Mouse (Mus musculus) MEL (cell line): ENCODE results near the gene Ap2b1. TPM values are rescaled to one million over a fixed set of nuclear protein-coding genes. Genes with fewer than 3 reads are reported as not detected.
A peak's percentile ranks its signal among the peaks of the same experiment; 100 is the strongest.

Source experiments
- DNase-seq: peaks from one replicate; pipeline ENCODE4 v3.0.0; 2011; ENCODE audit warnings: low read depth, low spot score
- H3K27ac ChIP-seq: 2 replicates; pipeline ENCODE4 v1.5.1; 2012; ENCODE audit warnings: low read depth, mild to moderate bottlenecking, control low read depth, low read length, moderate library complexity; ENCODE audit not compliant: control insufficient read depth
- H3K27me3 ChIP-seq, 2 experiments: fragments of 150-350 bp in 1 of 2; sonication (generic) in 1 of 2; 2 replicates each; pipeline ENCODE4 v1.6.1; 2012; ENCODE audit warnings: low read length in 2 of 2, mild to moderate bottlenecking in 2 of 2, improper control_type of control experiment in 1 of 2, moderate library complexity in 1 of 2; ENCODE audit not compliant: insufficient read depth in 2 of 2, control insufficient read depth in 1 of 2
- H3K36me3 ChIP-seq, 2 experiments: 2 replicates each; pipeline ENCODE4 v1.6.1; 2012 to 2014; ENCODE audit warnings: low read length in 2 of 2, improper control_type of control experiment in 1 of 2, inconsistent platforms in 1 of 2, mild to moderate bottlenecking in 1 of 2; ENCODE audit not compliant: insufficient read depth in 2 of 2, control insufficient read depth in 1 of 2
- H3K4me1 ChIP-seq, 2 experiments: fragments of 150-350 bp in 1 of 2; sonication (generic) in 1 of 2; 2 replicates each; pipeline ENCODE4 v1.6.1; 2012; ENCODE audit warnings: low read length in 2 of 2, improper control_type of control experiment in 1 of 2, mild to moderate bottlenecking in 1 of 2; ENCODE audit not compliant: insufficient read depth in 2 of 2, control insufficient read depth in 1 of 2
- H3K4me3 ChIP-seq, 2 experiments: fragments of 150-350 bp in 1 of 2; sonication (generic) in 1 of 2; 2 replicates each; pipeline ENCODE4 v1.5.1; 2012; ENCODE audit warnings: low read depth in 2 of 2, low read length in 2 of 2, mild to moderate bottlenecking in 2 of 2, moderate library complexity in 2 of 2, control low read depth in 1 of 2, improper control_type of control experiment in 1 of 2; ENCODE audit not compliant: control insufficient read depth in 1 of 2, insufficient read depth in 1 of 2
- H3K79me2 ChIP-seq: 2 replicates; pipeline ENCODE4 v1.6.1; 2012; ENCODE audit warnings: mild to moderate bottlenecking, low read length, moderate library complexity; ENCODE audit not compliant: control insufficient read depth, poor library complexity, insufficient read depth
- H3K9ac ChIP-seq: 2 replicates; pipeline ENCODE4 v1.6.1; 2012; ENCODE audit warnings: low read depth, mild to moderate bottlenecking, control low read depth, low read length, moderate library complexity; ENCODE audit not compliant: control insufficient read depth, poor library complexity, severe bottlenecking
- H3K9me3 ChIP-seq: fragments of 150-350 bp; sonication (generic); replicated peaks from 2 replicates; pipeline ENCODE4 v1.6.1; 2012; ENCODE audit warnings: mild to moderate bottlenecking, low read length, improper control_type of control experiment, moderate library complexity; ENCODE audit not compliant: insufficient read depth
- CTCF ChIP-seq, 3 experiments: IDR thresholded peaks in 2 of 3; conservative IDR thresholded peaks in 1 of 3; 2 replicates each; pipeline ENCODE4 v1.5.1; 2011 to 2012; ENCODE audit warnings: low read length in 3 of 3, low read depth in 2 of 3, mild to moderate bottlenecking in 2 of 3, improper control_type of control experiment in 1 of 3, inconsistent platforms in 1 of 3, mixed read lengths in 1 of 3, moderate library complexity in 1 of 3; ENCODE audit not compliant: control insufficient read depth in 1 of 3, insufficient read depth in 1 of 3, poor library complexity in 1 of 3, severe bottlenecking in 1 of 3
- E2F4 ChIP-seq: IDR thresholded peaks from 2 replicates; pipeline ENCODE4 v1.6.1; 2011; ENCODE audit warnings: low read depth, low read length, improper control_type of control experiment, borderline replicate concordance
- ELF1 ChIP-seq: IDR thresholded peaks from 2 replicates; pipeline ENCODE4 v1.6.1; 2014; ENCODE audit warnings: low read depth, mild to moderate bottlenecking, inconsistent platforms, low read length, improper control_type of control experiment, moderate library complexity
- EP300 ChIP-seq, 2 experiments: IDR thresholded peaks; 2 replicates each; pipeline ENCODE4 v1.6.1; 2011; ENCODE audit warnings: improper control_type of control experiment in 2 of 2, low read length in 2 of 2, low read depth in 1 of 2, mild to moderate bottlenecking in 1 of 2
- ETS1 ChIP-seq: IDR thresholded peaks from 2 replicates; pipeline ENCODE4 v1.6.1; 2012; ENCODE audit warnings: low read depth, mild to moderate bottlenecking, inconsistent platforms, low read length, improper control_type of control experiment, moderate library complexity
- GATA1 ChIP-seq: IDR thresholded peaks from 2 replicates; pipeline ENCODE4 v1.6.1; 2011; ENCODE audit warnings: low read depth, low read length, improper control_type of control experiment
- HCFC1 ChIP-seq: IDR thresholded peaks from 2 replicates; pipeline ENCODE4 v1.6.1; 2012; ENCODE audit warnings: low read depth, mild to moderate bottlenecking, inconsistent platforms, low read length, improper control_type of control experiment, moderate library complexity
- JUND ChIP-seq: IDR thresholded peaks from 2 replicates; pipeline ENCODE4 v1.6.1; 2011; ENCODE audit warnings: low read depth, mild to moderate bottlenecking, improper control_type of control experiment, low read length
- KAT2A ChIP-seq: conservative IDR thresholded peaks from 2 replicates; pipeline ENCODE4 v1.6.1; 2012; ENCODE audit warnings: low read depth, low read length, improper control_type of control experiment, inconsistent platforms
- MAFK ChIP-seq: IDR thresholded peaks from 2 replicates; pipeline ENCODE4 v1.6.1; 2011; ENCODE audit warnings: low read depth, mild to moderate bottlenecking, low read length, improper control_type of control experiment, borderline replicate concordance
- MAZ ChIP-seq: IDR thresholded peaks from 2 replicates; pipeline ENCODE4 v1.6.1; 2012; ENCODE audit warnings: low read depth, mild to moderate bottlenecking, inconsistent platforms, low read length, improper control_type of control experiment
- MEF2A ChIP-seq: IDR thresholded peaks from 2 replicates; pipeline ENCODE4 v1.6.1; 2014; ENCODE audit warnings: low read depth, mild to moderate bottlenecking, inconsistent platforms, low read length, improper control_type of control experiment; ENCODE audit not compliant: poor library complexity, insufficient replicate concordance, severe bottlenecking; ENCODE audit errors: extremely low read depth
- MYB ChIP-seq: IDR thresholded peaks from 2 replicates; pipeline ENCODE4 v1.6.1; 2011; ENCODE audit warnings: mild to moderate bottlenecking, low read depth, low read length, improper control_type of control experiment
- MYC ChIP-seq: IDR thresholded peaks from 2 replicates; pipeline ENCODE4 v1.6.1; 2011; ENCODE audit warnings: low read depth, mild to moderate bottlenecking, low read length, improper control_type of control experiment, moderate library complexity
- NRF1 ChIP-seq: IDR thresholded peaks from 2 replicates; pipeline ENCODE4 v1.6.1; 2014; ENCODE audit warnings: low read depth, mild to moderate bottlenecking, inconsistent platforms, low read length, improper control_type of control experiment, moderate library complexity; ENCODE audit not compliant: poor library complexity, insufficient read depth, severe bottlenecking
- POLR2A ChIP-seq, 2 experiments: IDR thresholded peaks; 2 replicates each; pipeline ENCODE4 v1.6.1; 2011 to 2012; ENCODE audit warnings: low read length in 2 of 2, mild to moderate bottlenecking in 2 of 2, control low read depth in 1 of 2, improper control_type of control experiment in 1 of 2, low read depth in 1 of 2, moderate library complexity in 1 of 2; ENCODE audit not compliant: control insufficient read depth in 1 of 2, insufficient read depth in 1 of 2, poor library complexity in 1 of 2
- POLR2AphosphoS2 ChIP-seq: IDR thresholded peaks from 2 replicates; pipeline ENCODE4 v1.6.1; 2011; ENCODE audit warnings: low read length, improper control_type of control experiment
- POLR2AphosphoS5 ChIP-seq: IDR thresholded peaks from 2 replicates; pipeline ENCODE4 v1.6.1; 2012; ENCODE audit warnings: low read depth, borderline replicate concordance, mild to moderate bottlenecking, inconsistent platforms, low read length, moderate library complexity, mixed read lengths
- RAD21 ChIP-seq: IDR thresholded peaks from 2 replicates; pipeline ENCODE4 v1.6.1; 2011; ENCODE audit warnings: mild to moderate bottlenecking, low read depth, low read length, improper control_type of control experiment
- RCOR1 ChIP-seq: IDR thresholded peaks from 2 replicates; pipeline ENCODE4 v1.6.1; 2012; ENCODE audit warnings: low read depth, mild to moderate bottlenecking, inconsistent platforms, low read length, improper control_type of control experiment
- SIN3A ChIP-seq: IDR thresholded peaks from 2 replicates; pipeline ENCODE4 v1.6.1; 2012; ENCODE audit warnings: low read length, improper control_type of control experiment, inconsistent platforms
- SMC3 ChIP-seq: IDR thresholded peaks from 2 replicates; pipeline ENCODE4 v1.6.1; 2011; ENCODE audit warnings: low read depth, low read length, improper control_type of control experiment
- TAL1 ChIP-seq: IDR thresholded peaks from 2 replicates; pipeline ENCODE4 v1.6.1; 2012; ENCODE audit warnings: mild to moderate bottlenecking, inconsistent platforms, low read length, moderate library complexity, mixed read lengths
- TBP ChIP-seq: IDR thresholded peaks from 2 replicates; pipeline ENCODE4 v1.8.0; 2011; ENCODE audit warnings: low read depth, low read length, improper control_type of control experiment
- TCF12 ChIP-seq: IDR thresholded peaks from 2 replicates; pipeline ENCODE4 v1.6.1; 2014; ENCODE audit warnings: low read depth, mild to moderate bottlenecking, inconsistent platforms, low read length, improper control_type of control experiment, moderate library complexity
- UBTF ChIP-seq: IDR thresholded peaks from 2 replicates; pipeline ENCODE4 v1.6.1; 2012; ENCODE audit warnings: low read depth, mild to moderate bottlenecking, inconsistent platforms, low read length, improper control_type of control experiment, moderate library complexity, borderline replicate concordance; ENCODE audit not compliant: insufficient read depth
- ZMIZ1 ChIP-seq: IDR thresholded peaks from 2 replicates; pipeline ENCODE4 v1.6.1; 2012; ENCODE audit warnings: low read depth, mild to moderate bottlenecking, inconsistent platforms, low read length, improper control_type of control experiment, moderate library complexity
- ZNF384 ChIP-seq: IDR thresholded peaks from 2 replicates; pipeline ENCODE4 v1.6.1; 2012; ENCODE audit warnings: low read depth, mild to moderate bottlenecking, inconsistent platforms, low read length, improper control_type of control experiment
- polyA plus RNA-seq, 2 experiments: library from polyadenylated mRNA; stranded (reverse) in 1 of 2; unstranded in 1 of 2; fragments of >175 nt in 1 of 2; fragments of >200 nt in 1 of 2; gene quantifications; 2 replicates each; pipeline versions ENCODE4 v1.2.1 to v1.2.4; 2012; ENCODE audit warnings: low replicate concordance in 2 of 2, low read depth in 1 of 2; ENCODE audit not compliant: insufficient read length in 2 of 2, insufficient read depth in 1 of 2, missing spikeins in 1 of 2
- total RNA-seq: library from RNA; depleted of rRNA; stranded (reverse); fragments of 300-350 nt; gene quantifications from 2 replicates; pipeline ENCODE4 v1.2.3, GENCODE M21; 2012

Ap2b1 gene
- total and polyA plus RNA-seq, 3 experiments = 60.6 to 165 (median 68.9) TPM

- TF ChIP-seq TCF12 (peak; percentile 73), MEF2A (peak; percentile 56; the same call in 1 of the 2 replicates), ZMIZ1 (peak; percentile 100), TBP (peak; percentile 99), POLR2A (IDR thresholded peaks at IDR 0.05; ENCODE audit: control insufficient read depth in 1 of 2, insufficient read depth in 1 of 2, low read depth in 1 of 2, low read length in 2 of 2, poor library complexity in 1 of 2) (peak; percentile 93 to 100), E2F4 (no peak), JUND (peak; percentile 90), MAZ (no peak), UBTF (no peak), ETS1 (peak; percentile 94), POLR2AphosphoS2 (peak; percentile 100)
Measured at GRCm38 (mm10) chr11:83271151-83271950, 27.5 kb upstream of the Ap2b1 start (continued).

- Histone ChIP-seq H3K4me1 (peaks cover 0 to 18% of the 10 kb centered on the region in 2 experiments; a peak in 2 of 4 replicates), H3K9me3 (no peaks in the 10 kb centered on the region), H3K27me3 (no peaks in the 10 kb centered on the region), H3K79me2 (no peaks in the 10 kb centered on the region), H3K36me3 (peaks cover 0 to 8% of the 10 kb centered on the region in 2 experiments; a peak in 1 of 4 replicates), H3K9ac (no peak overlapping the region), H3K27ac (peak overlapping the region; percentile 22; the same call in 1 of the 2 replicates), H3K4me3 (no peak overlapping the region)
- TF ChIP-seq NRF1 (no peak), RCOR1 (peak; percentile 69), TAL1 (no peak), CTCF (IDR thresholded peaks at IDR 0.05 in 2 of 3, conservative IDR thresholded peaks at IDR 0.05 in 1 of 3; ENCODE audit: control insufficient read depth in 1 of 3, insufficient read depth in 1 of 3, low read depth in 2 of 3, low read length in 3 of 3, poor library complexity in 1 of 3, severe bottlenecking in 1 of 3) (peak; percentile 28 to 70 (median 43); a peak in 4 of 6 replicates), MEF2A (no peak), SMC3 (peak; percentile 32; the same call in 1 of the 2 replicates), TCF12 (no peak), POLR2AphosphoS5 (no peak), KAT2A (no peak), MAFK (0 out of 2 replicates have a peak, but pooled peaks have one; percentile 14), ZNF384 (peak; percentile 80), ELF1 (no peak), HCFC1 (peak; percentile 60; the same call in 1 of the 2 replicates), EP300 (IDR thresholded peaks at IDR 0.05; ENCODE audit: low read depth in 1 of 2, low read length in 2 of 2) (peak in 1 of 2 experiments; percentile 60; a peak in 2 of 4 replicates), POLR2A (IDR thresholded peaks at IDR 0.05; ENCODE audit: control insufficient read depth in 1 of 2, insufficient read depth in 1 of 2, low read depth in 1 of 2, low read length in 2 of 2, poor library complexity in 1 of 2) (no peak; a peak in 2 of 4 replicates), UBTF (no peak), SIN3A (peak; percentile 50), MYB (peak; percentile 32; the same call in 1 of the 2 replicates), RAD21 (peak; percentile 60), ZMIZ1 (peak; percentile 98; the same call in 1 of the 2 replicates), GATA1 (peak; percentile 80), TBP (0 out of 2 replicates have a peak, but pooled peaks have one; percentile 26), MYC (peak; percentile 50; the same call in 1 of the 2 replicates), POLR2AphosphoS2 (peak; percentile 89; the same call in 1 of the 2 replicates)
- DNase-seq = peak; percentile 80
Measured at GRCm38 (mm10) chr11:83271951-83272843, 26.6 kb upstream of the Ap2b1 start.
